17 mouse cellular contexts compared by ENCODE assay signal in genomic region chr10:77379199-77379598, GRCm38 (mm10).
"Had no signal": no experiment of that assay in that cellular context is flagged by ENCODE, and none has a peak within 500 bp of the region (broad histone marks: within the 10 kb centered on the region; RNA-seq: fewer than 3 reads in every experiment).

No protein-coding gene starts in this region.

- H3K27me3 ChIP-seq: neural tube, embryonic 12.5 days; neural tube, embryonic 13.5 days; neural tube, embryonic 15.5 days; stomach, embryonic 15.5 days had no signal

- H3K27ac ChIP-seq: neural tube, embryonic 12.5 days; neural tube, embryonic 13.5 days; neural tube, embryonic 15.5 days; stomach, embryonic 15.5 days; stomach, postnatal 0 days had no signal

- H3K4me2 ChIP-seq: neural tube, embryonic 12.5 days; neural tube, embryonic 13.5 days; neural tube, embryonic 15.5 days; stomach, embryonic 15.5 days had no signal

- H3K4me1 ChIP-seq: neural tube, embryonic 12.5 days; neural tube, embryonic 13.5 days; neural tube, embryonic 15.5 days; stomach, embryonic 15.5 days had no signal

- H3K4me3 ChIP-seq: neural tube, embryonic 12.5 days; neural tube, embryonic 13.5 days; neural tube, embryonic 15.5 days; stomach, embryonic 15.5 days had no signal

- H3K36me3 ChIP-seq: neural tube, embryonic 12.5 days; neural tube, embryonic 13.5 days; neural tube, embryonic 15.5 days; stomach, embryonic 15.5 days had no signal

- DNase-seq: retina, postnatal 1 day; right cerebral cortex, adult 18-20 months; right cerebral cortex, postnatal 14 days; right cerebral cortex, postnatal 25 days; right cerebral cortex, postnatal 4 days; spleen, adult 18-20 months; thymus, adult 18-20 months; thymus, adult 2 months; thymus, postnatal 14 days; thymus, postnatal 25 days; thymus, postnatal 36 days; thymus, postnatal 4 days had no signal

- H3K9me3 ChIP-seq: neural tube, embryonic 12.5 days; neural tube, embryonic 13.5 days; neural tube, embryonic 15.5 days; stomach, embryonic 15.5 days had no signal

- H3K9ac ChIP-seq: neural tube, embryonic 12.5 days; neural tube, embryonic 13.5 days; neural tube, embryonic 15.5 days; stomach, embryonic 15.5 days had no signal
